Mouse (Mus musculus) cortical plate, adult 2 months (tissue): ENCODE data around the gene Ibtk.

ENCODE experiments used
- CTCF ChIP-seq: fragments of 200-500 bp; IDR thresholded peaks from 2 replicates; pipeline ENCODE4 v1.5.1; 2011; ENCODE audit warnings: mild to moderate bottlenecking, control low read depth, low read length; ENCODE audit not compliant: insufficient read depth; ENCODE audit errors: extremely low read depth
- POLR2A ChIP-seq: fragments of 200-500 bp; IDR thresholded peaks from 2 replicates; pipeline ENCODE4 v1.6.1; 2011; ENCODE audit warnings: mild to moderate bottlenecking, low read length, control low read depth; ENCODE audit not compliant: insufficient read depth; ENCODE audit errors: extremely low read depth

GRCm38 (mm10) chr9:85750797-85751196, 1.7 kb upstream of the Ibtk start:
- no peak for TF ChIP-seq POLR2A
- TF ChIP-seq CTCF, result no peak
